Mouse (Mus musculus) megakaryocyte, embryonic 14.5 days (primary cell): Measurements from ENCODE around the gene Myo3a. TPM values are rescaled to one million over a fixed set of nuclear protein-coding genes. Genes with fewer than 3 reads are reported as not detected.
A peak's percentile ranks its signal among the peaks of the same experiment; 100 is the strongest.
"Not testable (repeated sequence)": the region's sequence is repeated elsewhere in the genome, so short reads cannot be mapped to it uniquely, and the experiment has no call there.

Experiments used
- H3K27me3 ChIP-seq: replicated peaks from 2 replicates; pipeline ENCODE3; 2012; ENCODE audit warnings: inconsistent platforms
- H3K36me3 ChIP-seq: replicated peaks from 2 replicates; pipeline ENCODE3; 2012; ENCODE audit warnings: low read length, inconsistent platforms, mixed read lengths
- H3K4me1 ChIP-seq: 2 replicates; pipeline ENCODE4 v1.6.1; 2012; ENCODE audit warnings: inconsistent platforms
- H3K4me3 ChIP-seq: replicated peaks from 2 replicates; pipeline ENCODE3; 2012; ENCODE audit warnings: moderate library complexity, mild to moderate bottlenecking, inconsistent platforms
- H3K9me3 ChIP-seq: 2 replicates; pipeline ENCODE4 v1.6.1; 2012; ENCODE audit warnings: inconsistent platforms
- FLI1 ChIP-seq: IDR thresholded peaks from 2 replicates; pipeline ENCODE4 v1.6.1; 2012; ENCODE audit warnings: low read length, inconsistent platforms, mixed read lengths
- GATA1 ChIP-seq: IDR thresholded peaks from 3 replicates; pipeline ENCODE4 v1.6.1; 2012; ENCODE audit warnings: mixed read lengths, low read length, inconsistent platforms, borderline replicate concordance
- polyA plus RNA-seq: library from polyadenylated mRNA; stranded (reverse); fragments of >175 nt; gene quantifications from 2 replicates; pipeline ENCODE4 v1.2.3, GENCODE M21; 2012; ENCODE audit warnings: low replicate concordance; ENCODE audit not compliant: insufficient read depth

Myo3a gene
- polyA plus RNA-seq, 1 experiment, result not detected

DNA sequence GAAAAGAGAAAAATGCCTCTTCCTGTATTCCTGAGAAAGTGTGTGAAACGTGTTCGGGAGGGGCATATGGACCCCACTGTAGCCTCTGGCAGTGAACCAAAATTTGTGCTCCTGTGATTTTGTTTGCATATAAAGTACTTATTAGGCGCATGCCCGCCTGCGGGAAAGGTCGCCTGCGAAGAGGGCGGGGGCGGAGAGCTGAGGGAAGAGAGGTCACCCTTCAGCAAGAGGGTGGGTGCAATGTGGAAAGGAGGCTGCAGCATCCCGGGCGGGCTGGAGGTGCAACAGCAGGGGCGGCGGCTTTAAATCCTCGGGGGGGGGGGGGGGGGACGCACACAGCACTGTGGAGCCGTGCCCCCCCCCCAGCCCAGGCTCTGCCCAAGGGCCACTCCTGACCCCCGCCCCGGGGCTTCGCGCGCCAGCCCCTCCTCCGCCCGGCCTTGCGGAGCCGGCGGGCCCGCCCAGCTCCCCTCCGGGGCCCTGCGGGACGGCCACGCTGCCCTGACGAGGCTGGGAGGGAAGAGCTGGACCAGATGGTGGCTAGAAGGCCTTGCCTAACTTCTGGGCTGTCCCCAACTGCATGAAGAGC lies 111.1 kb downstream of the Myo3a start:
- peak overlapping the region; percentile 8 for H3K4me3 ChIP-seq

DNA sequence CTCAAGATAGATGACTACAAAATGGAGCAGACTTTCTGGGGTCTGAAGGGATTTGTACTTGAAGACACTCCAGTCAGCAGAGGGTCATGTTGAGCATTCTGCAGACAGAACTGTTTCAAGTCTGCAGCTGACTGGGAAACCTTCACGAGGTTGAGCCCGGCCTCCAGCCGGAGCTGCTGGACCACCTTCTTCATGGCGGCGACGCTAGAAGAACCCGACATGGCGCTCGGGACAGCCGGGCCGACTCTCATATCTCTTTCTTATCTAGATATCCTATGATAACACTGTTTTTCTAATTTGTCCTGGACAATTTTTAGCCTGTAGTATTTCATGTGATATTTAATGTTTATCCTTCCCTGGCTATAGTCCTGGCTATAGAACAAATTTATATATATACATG lies 183.2 kb downstream of the Myo3a start:
- not testable (repeated sequence) for H3K4me3 ChIP-seq, H3K27me3 ChIP-seq, H3K4me1 ChIP-seq, H3K36me3 ChIP-seq, H3K9me3 ChIP-seq

More for the DNA sequence above, 111.1 kb downstream of the Myo3a start:
- no peaks in the 10 kb centered on the region for H3K9me3 ChIP-seq
- no peak for TF ChIP-seq GATA1
- no peak for TF ChIP-seq FLI1
- no peaks in the 10 kb centered on the region for H3K36me3 ChIP-seq
- no peaks in the 10 kb centered on the region; the same call in 1 of the 2 replicates for H3K4me1 ChIP-seq
- peaks cover 6% of the 10 kb centered on the region for H3K27me3 ChIP-seq

DNA sequence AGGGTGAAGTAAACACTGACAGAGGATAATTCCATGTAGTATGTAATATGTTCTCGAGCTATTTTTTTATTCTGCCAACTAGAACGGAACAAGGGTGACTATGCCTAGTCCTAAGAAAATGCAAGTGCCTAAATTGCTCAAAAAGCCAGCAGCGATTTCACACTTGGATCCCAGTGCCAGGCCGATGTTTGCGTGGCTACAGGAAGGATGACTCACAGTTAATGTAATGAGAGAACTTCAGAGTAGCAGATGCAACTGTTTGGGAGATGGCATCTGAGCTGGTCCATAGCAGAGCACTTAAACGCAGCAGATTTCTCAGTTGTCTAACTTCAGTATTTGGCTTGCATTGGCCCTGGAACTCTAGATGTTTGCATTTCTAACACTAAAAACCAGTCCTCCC lies 321.1 kb downstream of the Myo3a start:
- Histone ChIP-seq H3K36me3 (no peaks in the 10 kb centered on the region), H3K4me1 (no peaks in the 10 kb centered on the region), H3K9me3 (no peaks in the 10 kb centered on the region), H3K4me3 (no peak overlapping the region), H3K27me3 (no peaks in the 10 kb centered on the region)
- TF ChIP-seq FLI1 (no peak), GATA1 (no peak)

DNA sequence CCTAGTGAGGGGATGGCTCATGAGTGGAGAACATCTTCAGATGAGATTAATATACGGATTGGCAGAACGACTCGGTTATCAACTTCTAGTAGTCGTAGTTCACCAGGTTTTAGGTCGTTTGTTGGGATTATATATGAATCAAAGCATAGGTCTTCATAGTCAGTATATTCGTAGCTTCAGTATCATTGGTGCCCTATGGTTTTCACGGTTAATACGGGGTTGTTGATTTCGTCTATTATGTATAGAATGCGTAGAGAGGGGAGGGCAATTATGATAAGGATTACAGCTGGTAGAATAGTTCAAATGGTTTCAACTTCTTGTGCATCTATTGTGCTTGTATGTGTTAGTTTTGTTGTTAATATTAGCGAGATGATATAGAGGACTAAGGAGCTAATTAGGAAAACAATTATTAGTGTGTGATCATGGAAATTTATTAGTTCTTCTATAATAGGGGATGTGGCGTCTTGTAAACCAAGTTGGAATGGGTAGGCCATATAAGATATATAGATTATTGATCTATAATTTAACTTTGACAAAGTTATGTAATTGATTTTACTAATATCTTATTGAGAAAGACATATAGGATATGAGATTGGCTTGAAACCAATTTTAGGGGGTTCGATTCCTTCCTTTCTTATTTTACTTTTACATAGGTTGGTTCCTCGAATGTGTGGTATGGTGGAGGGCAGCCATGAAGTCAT lies 360.3 kb downstream of the Myo3a start:
- H3K36me3 ChIP-seq, H3K9me3 ChIP-seq, H3K4me3 ChIP-seq, H3K27me3 ChIP-seq, H3K4me1 ChIP-seq: not testable (repeated sequence)

DNA sequence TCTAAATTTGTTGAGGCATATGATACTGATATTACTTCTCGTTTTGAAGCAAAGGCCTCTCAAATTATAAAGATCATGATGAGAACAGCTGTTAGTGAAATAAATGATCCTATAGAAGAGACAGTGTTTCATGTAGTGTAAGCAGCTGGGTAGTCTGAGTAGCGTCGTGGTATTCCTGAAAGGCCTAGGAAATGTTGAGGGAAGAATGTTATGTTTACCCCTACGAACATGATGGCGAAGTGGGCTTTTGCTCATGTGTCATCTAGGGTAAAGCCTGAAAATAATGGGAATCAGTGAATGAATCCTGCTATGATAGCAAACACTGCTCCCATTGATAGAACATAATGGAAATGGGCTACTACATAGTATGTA lies 360.9 kb downstream of the Myo3a start:
- not testable (repeated sequence) for H3K27me3 ChIP-seq, H3K4me1 ChIP-seq, H3K9me3 ChIP-seq, H3K36me3 ChIP-seq, H3K4me3 ChIP-seq

DNA sequence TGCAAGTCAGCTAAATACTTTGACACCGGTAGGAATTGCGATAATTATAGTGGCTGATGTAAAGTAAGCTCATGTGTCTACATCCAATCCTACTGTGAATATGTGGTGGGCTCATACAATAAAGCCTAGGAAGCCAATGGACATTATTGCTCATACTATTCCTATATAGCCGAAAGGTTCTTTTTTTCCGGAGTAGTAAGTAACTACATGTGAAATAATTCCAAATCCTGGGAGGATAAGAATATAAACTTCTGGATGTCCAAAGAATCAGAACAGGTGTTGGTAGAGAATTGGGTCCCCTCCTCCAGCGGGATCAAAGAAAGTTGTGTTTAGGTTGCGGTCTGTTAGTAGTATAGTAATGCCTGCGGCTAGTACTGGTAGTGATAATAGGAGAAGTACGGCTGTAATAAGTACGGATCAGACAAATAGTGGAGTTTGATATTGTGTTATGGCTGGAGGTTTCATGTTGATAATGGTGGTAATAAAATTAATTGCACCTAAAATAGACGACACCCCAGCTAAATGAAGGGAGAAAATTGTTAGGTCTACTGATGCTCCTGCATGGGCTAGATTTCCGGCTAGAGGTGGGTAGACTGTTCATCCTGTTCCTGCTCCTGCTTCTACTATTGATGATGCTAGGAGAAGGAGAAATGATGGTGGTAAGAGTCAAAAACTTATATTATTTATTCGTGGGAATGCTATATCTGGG lies 361.5 kb downstream of the Myo3a start:
- not testable (repeated sequence) for H3K9me3 ChIP-seq, H3K4me3 ChIP-seq, H3K4me1 ChIP-seq, H3K27me3 ChIP-seq, H3K36me3 ChIP-seq

DNA sequence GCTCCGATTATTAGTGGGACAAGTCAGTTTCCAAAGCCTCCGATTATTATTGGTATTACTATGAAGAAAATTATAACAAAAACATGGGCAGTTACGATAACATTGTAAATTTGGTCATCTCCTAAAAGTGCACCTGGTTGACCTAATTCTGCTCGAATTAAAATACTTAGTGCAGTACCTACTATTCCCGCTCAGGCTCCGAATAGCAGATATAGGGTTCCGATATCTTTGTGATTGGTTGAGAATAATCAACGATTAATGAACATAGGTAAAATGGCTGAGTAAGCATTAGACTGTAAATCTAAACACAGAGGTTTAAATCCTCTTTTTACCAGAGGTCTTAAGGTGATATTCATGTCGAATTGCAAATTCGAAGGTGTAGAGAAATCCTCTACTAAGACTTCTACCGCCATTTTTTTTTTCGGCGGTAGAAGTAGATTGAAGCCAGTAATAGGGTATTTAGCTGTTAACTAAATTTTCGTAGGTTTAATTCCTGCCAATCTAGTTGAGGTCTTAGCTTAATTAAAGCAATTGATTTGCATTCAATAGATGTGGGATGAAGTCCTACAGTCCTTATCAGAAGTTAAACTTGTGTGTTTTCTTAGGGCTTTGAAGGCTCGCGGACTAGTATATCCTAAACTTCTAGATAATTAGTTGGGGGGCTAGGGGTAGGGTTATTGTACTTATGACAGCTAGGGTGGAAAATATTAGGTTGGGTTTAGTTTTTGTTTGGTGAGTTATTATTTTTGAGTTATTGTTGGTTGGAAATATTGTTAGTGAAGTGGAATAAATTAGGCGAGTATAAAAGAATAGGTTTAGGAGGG lies 362.3 kb downstream of the Myo3a start:
- not testable (repeated sequence) for H3K4me1 ChIP-seq, H3K4me3 ChIP-seq

DNA sequence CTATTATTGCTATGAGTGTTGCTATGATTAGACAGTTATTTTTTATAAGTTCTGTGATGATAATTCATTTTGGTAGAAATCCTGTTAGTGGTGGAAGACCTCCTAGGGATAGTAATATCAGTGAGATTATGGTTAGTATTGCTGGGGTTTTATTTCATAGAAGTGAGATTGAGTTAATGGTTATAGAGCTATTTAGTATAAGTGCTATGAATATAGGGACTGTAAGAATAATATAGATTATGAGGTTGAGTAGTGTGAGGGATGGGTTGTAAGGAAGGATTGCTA lies 362.8 kb downstream of the Myo3a start:
- Histone ChIP-seq H3K4me3 (no peak overlapping the region), H3K9me3 (no peaks in the 10 kb centered on the region), H3K4me1 (no peaks in the 10 kb centered on the region), H3K36me3 (no peaks in the 10 kb centered on the region), H3K27me3 (no peaks in the 10 kb centered on the region)
- no peak for TF ChIP-seq GATA1
- no peak for TF ChIP-seq FLI1

More for the DNA sequence above, 362.3 kb downstream of the Myo3a start:
- not testable (repeated sequence) for H3K27me3 ChIP-seq, H3K9me3 ChIP-seq, H3K36me3 ChIP-seq

DNA sequence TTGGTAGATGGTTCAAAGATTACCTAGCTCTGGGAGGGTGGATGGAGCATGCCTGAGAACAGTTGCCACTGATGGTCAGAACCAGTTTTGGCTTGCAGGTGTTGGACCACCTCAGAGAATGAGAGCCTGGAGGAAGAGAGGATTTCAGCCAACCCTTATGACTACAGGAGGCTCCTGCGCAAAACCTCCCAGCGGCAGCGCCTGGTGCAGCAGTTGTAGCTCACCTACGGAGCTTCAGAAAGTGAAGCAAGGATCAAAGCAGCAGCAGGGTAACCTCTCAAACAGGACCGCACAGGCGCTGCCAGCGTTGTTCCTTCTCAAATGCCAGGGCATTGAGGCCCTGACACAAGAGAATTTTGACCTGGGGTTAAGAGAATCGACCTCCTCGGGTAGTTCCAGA lies 390.6 kb downstream of the Myo3a start:
- peaks cover 14% of the 10 kb centered on the region for H3K9me3 ChIP-seq
- peaks cover 56% of the 10 kb centered on the region for H3K27me3 ChIP-seq
- H3K36me3 ChIP-seq, result no peaks in the 10 kb centered on the region
- H3K4me1 ChIP-seq, result peaks cover 18% of the 10 kb centered on the region
- no peak for TF ChIP-seq FLI1
- H3K4me3 ChIP-seq, result no peak overlapping the region

DNA sequence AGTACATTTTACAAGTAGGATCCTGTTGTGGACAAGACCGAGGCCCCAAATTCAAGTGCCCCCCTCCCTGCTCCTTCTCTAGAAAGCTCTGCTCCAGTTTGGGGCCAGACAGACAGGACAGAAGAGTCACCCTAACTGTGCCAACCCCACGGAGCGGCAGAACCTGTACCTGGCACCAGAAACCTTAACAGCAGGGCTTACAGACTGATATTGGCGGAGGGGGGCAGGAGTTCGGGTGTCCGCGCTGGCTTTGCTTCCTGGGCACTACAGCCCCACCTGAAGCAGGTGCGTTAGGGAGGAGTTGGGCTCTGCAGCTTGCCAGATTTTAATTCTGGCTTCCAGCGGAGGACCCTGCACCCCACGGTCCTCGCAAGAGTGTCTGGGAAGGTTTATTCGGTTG lies 392.1 kb downstream of the Myo3a start:
- peaks cover 70% of the 10 kb centered on the region for H3K27me3 ChIP-seq
- no peak overlapping the region for H3K4me3 ChIP-seq
- TF ChIP-seq FLI1 (no peak), GATA1 (no peak)
- H3K9me3 ChIP-seq, result peaks cover 20% of the 10 kb centered on the region
- no peaks in the 10 kb centered on the region for H3K36me3 ChIP-seq
- H3K4me1 ChIP-seq, result peaks cover 29% of the 10 kb centered on the region
